Mouse (Mus musculus) liver, adult 2 months (tissue): ENCODE results near the gene C3.

Experiments
- CTCF ChIP-seq: fragments of 200-500 bp; IDR thresholded peaks from 2 replicates; pipeline ENCODE4 v1.5.1; 2011; ENCODE audit warnings: low read depth, low read length, control low read depth
- POLR2A ChIP-seq: fragments of 200-500 bp; IDR thresholded peaks from 2 replicates; pipeline ENCODE4 v1.6.1; 2011; ENCODE audit warnings: low read length, control low read depth; ENCODE audit not compliant: insufficient read depth; ENCODE audit errors: extremely low read depth

GRCm38 (mm10) chr17:57173351-57173750 lies 54.6 kb downstream of the C3 start:
- TF ChIP-seq CTCF (no peak), POLR2A (no peak)
